Comparison of ENCODE assay signal across 14 mouse cellular contexts in the genomic region with DNA sequence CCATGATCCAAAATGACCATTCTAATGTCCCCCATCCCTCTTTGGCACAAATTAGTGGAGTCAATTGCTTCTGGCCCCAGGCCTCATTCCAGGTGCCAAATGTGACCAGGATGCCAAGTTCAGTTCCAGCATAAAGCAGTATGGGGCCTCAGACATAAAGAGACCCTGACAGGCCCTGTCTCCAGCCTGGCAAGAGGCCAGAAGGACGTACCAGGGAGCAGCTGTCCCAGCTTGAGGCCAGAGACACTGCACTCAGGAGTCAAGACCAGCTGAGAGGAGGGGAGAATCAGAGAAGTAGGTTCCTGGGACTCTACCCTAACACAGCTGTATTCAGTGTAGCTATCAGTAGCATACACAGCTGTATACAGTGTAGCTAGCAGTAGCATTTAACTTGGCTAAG.
A peak's percentile ranks its signal among the peaks of the same experiment; 100 is the strongest.
DNase-seq lines count a peak whose midpoint lies in the region; ATAC-seq lines count a peak whose summit lies in the region.
"Had no signal": no experiment of that assay in that cellular context is flagged by ENCODE, and none has a peak within 500 bp of the region (broad histone marks: within the 10 kb centered on the region; RNA-seq: fewer than 3 reads in every experiment).

No protein-coding gene starts in this region.

- no peaks in the 10 kb centered on the region for H3K27me3 ChIP-seq in forebrain, embryonic 16.5 days (replicated peaks; ENCODE audit: control insufficient read depth, insufficient read depth, low read length)
- H3K27me3 ChIP-seq in forebrain, embryonic 12.5 days, result no peaks in the 10 kb centered on the region
- no peaks in the 10 kb centered on the region for H3K27me3 ChIP-seq in lung, embryonic 16.5 days (ENCODE audit: control insufficient read depth, insufficient read depth, low read depth, low read length)

- ATAC-seq in forebrain, embryonic 16.5 days, result 0 out of 2 replicates have a peak, but pooled peaks have one; percentile 23
- ATAC-seq in forebrain, embryonic 12.5 days (ENCODE audit: low FRiP score), result no peak
- ATAC-seq in lung, embryonic 16.5 days (ENCODE audit: low read depth), result 0 out of 2 replicates have a peak, but pooled peaks have one; percentile 4
- ATAC-seq: CD4-positive, CD25-positive, alpha-beta regulatory T cell, adult 4 months; lung, postnatal 0 days had no signal

- H3K9me3 ChIP-seq in forebrain, embryonic 16.5 days (ENCODE audit: control insufficient read depth, low read length), result no peaks in the 10 kb centered on the region
- no peaks in the 10 kb centered on the region for H3K9me3 ChIP-seq in forebrain, embryonic 12.5 days
- no peaks in the 10 kb centered on the region for H3K9me3 ChIP-seq in lung, embryonic 16.5 days (ENCODE audit: control insufficient read depth, low read length)

- H3K4me1 ChIP-seq in forebrain, embryonic 16.5 days (replicated peaks; ENCODE audit: control insufficient read depth, insufficient read depth, low read length), result no peaks in the 10 kb centered on the region; the same call in 1 of the 2 replicates
- no peaks in the 10 kb centered on the region for H3K4me1 ChIP-seq in forebrain, embryonic 12.5 days
- H3K4me1 ChIP-seq in lung, embryonic 16.5 days (replicated peaks; ENCODE audit: control insufficient read depth, insufficient read depth, low read length), result no peaks in the 10 kb centered on the region

- no peak overlapping the region for H3K9ac ChIP-seq in forebrain, embryonic 16.5 days (replicated peaks; ENCODE audit: low read depth, low read length)
- H3K9ac ChIP-seq in forebrain, embryonic 12.5 days, result no peak overlapping the region
- H3K9ac ChIP-seq in lung, embryonic 16.5 days (ENCODE audit: low read length), result no peak overlapping the region

- WGBS in forebrain, embryonic 16.5 days, result 14% methylated on average over 1 of the region's 1 CpGs
- 38% methylated on average over 1 of the region's 1 CpGs for whole genome bisulfite sequencing in forebrain, embryonic 12.5 days
- 20% methylated on average over 1 of the region's 1 CpGs for WGBS in lung, embryonic 16.5 days

- no peak for DNase-seq in lung, postnatal 14 days
- peak; percentile 20 for DNase-seq in adrenal gland, postnatal 14 days
- DNase-seq in adrenal gland, postnatal 25 days, result peak; percentile 4
- no peak for DNase-seq in thymus, postnatal 25 days
- DNase-seq: cerebellum, adult 2 months; kidney, adult 9 months had no signal

- no peak overlapping the region for H3K4me2 ChIP-seq in forebrain, embryonic 16.5 days (ENCODE audit: low read length)
- H3K4me2 ChIP-seq in forebrain, embryonic 12.5 days, result no peak overlapping the region
- H3K4me2 ChIP-seq in lung, embryonic 16.5 days (ENCODE audit: low read depth, low read length), result no peak overlapping the region
- H3K4me2 ChIP-seq: liver, embryonic 11.5 days had no signal

- H3K4me3 ChIP-seq in forebrain, embryonic 16.5 days (replicated peaks; ENCODE audit: low read length), result no peak overlapping the region
- H3K4me3 ChIP-seq in forebrain, embryonic 12.5 days (replicated peaks), result no peak overlapping the region
- H3K4me3 ChIP-seq in lung, embryonic 16.5 days (ENCODE audit: low read length), result no peak overlapping the region
- H3K4me3 ChIP-seq: erythroblast, embryonic 14.5 days; myocyte had no signal

- H3K27ac ChIP-seq in forebrain, embryonic 16.5 days (ENCODE audit: low read length), result no peak overlapping the region
- H3K27ac ChIP-seq in forebrain, embryonic 12.5 days, result no peak overlapping the region
- no peak overlapping the region for H3K27ac ChIP-seq in lung, embryonic 16.5 days (ENCODE audit: low read length)

- H3K36me3 ChIP-seq in forebrain, embryonic 16.5 days (ENCODE audit: control insufficient read depth, insufficient read depth), result no peaks in the 10 kb centered on the region
- H3K36me3 ChIP-seq in forebrain, embryonic 12.5 days (replicated peaks), result no peaks in the 10 kb centered on the region
- no peaks in the 10 kb centered on the region for H3K36me3 ChIP-seq in lung, embryonic 16.5 days (ENCODE audit: control insufficient read depth, insufficient read depth, low read length)

Comparison
In these comparisons a context has a peak if more than half of its experiments do, and no peak if none do; other contexts are left out.
1. DNase-seq: peak in adrenal gland, postnatal 14 days (single experiment) and adrenal gland, postnatal 25 days (single experiment); none in lung, postnatal 14 days (single experiment) and thymus, postnatal 25 days (single experiment).